Mouse (Mus musculus) embryo, embryonic 9.5 days (tissue): ENCODE measurements at regions not wholly inside any gene's neighbourhood (a gene's known extent, or its start where the extent isn't known, plus 50 kb on each side); places are given as distances from the start of the nearest gene placed in this dataset.
A peak's percentile ranks its signal among the peaks of the same experiment; 100 is the strongest.

ENCODE experiments used
- DNase-seq: peaks from one replicate; pipeline ENCODE4 v3.0.0-alpha.2; 2017; ENCODE audit errors: extremely low spot score

- DNase-seq = no peak
Observed at GRCm38 (mm10) chr16:76591956-76592768, 218.5 kb upstream of the Nrip1 start.

- no peak for DNase-seq
Observed at GRCm38 (mm10) chr16:76589791-76590190, 216.2 kb upstream of the Nrip1 start.

- DNase-seq = no peak
Observed at GRCm38 (mm10) chr16:76577206-76577605, 203.6 kb upstream of the Nrip1 start.

GRCm38 (mm10) chr16:76575281-76575680 lies 201.7 kb upstream of the Nrip1 start:
- DNase-seq = no peak

DNA sequence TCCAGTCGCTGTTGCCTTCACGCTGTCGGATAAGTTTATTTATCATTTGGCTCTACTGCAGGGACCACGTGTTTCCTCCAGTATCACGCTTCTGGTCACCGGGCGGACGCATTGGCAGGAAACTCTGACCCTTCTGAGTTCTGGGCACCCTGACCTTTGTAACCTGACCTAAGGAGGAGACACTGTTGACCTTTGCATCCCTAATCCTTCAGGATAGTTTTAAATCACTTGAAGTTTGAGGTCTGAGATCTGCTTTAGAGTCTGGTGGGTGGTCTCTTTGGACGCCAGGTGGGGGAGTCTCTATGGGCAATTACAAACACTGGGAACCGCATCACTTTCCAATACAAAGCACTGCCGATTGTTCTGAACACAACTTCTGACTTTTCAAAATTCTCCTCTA lies 192.6 kb upstream of the Nrip1 start:
- peak; percentile 71 for DNase-seq

DNA sequence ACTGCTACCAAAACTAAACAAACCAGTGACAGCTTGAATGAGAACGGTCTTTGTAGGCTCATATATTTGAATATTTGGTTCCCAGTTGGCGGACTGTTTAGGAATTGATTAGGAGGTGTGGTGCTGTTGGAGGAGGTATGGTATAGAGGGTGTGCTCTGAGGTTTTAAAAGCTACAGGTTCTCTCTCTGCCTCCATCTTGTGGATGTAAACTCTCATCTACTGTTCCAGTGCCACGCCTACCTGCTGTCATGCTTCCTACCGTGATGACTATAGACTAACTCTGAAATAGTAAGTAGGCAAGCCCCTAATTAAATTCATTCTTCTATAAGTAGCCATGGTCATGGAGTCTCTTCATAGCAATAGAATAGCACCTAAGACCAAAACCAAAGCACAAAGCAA lies 181.2 kb upstream of the Nrip1 start:
- DNase-seq = no peak

- DNase-seq = no peak
Observed at GRCm38 (mm10) chr16:76549628-76550027, 176.0 kb upstream of the Nrip1 start.

DNA sequence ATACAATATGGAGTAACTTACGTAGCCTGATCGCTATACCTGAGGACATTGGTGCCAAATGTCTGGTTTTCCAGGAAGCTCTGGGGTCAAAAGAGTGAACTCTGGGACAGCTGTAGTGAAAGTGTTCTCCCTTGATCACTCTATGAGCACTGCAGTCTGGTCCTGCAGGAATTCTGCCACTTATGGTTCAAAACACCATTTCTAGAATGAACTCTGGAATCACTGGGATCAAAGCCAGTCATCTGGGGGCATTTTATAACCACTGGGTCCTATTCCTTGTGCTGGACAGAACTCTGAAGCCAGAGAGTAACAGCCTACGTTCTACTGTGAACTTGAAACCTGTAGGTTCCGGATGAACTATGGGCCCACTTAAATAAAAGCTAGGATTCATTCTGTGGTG lies 173.5 kb upstream of the Nrip1 start:
- no peak for DNase-seq

DNA sequence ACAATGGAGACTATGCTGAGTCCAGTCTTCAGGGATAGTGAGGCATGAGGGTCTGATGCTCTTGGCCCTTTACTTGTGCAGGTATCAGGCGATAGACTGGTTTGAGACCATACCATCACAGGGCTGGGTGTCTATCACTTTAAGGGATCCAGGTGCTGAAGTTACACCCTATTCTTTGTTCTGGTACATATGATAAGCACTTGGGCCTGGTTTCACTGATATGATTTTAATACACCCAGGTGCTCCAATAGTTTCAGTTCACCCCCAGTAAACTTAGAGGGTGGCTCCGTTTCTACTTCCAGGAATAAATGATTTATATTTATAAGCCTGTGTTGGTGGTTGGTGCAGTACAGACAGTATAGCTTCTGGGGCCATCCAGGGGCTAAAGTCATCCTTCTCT lies 173.0 kb upstream of the Nrip1 start:
- DNase-seq = no peak

DNA sequence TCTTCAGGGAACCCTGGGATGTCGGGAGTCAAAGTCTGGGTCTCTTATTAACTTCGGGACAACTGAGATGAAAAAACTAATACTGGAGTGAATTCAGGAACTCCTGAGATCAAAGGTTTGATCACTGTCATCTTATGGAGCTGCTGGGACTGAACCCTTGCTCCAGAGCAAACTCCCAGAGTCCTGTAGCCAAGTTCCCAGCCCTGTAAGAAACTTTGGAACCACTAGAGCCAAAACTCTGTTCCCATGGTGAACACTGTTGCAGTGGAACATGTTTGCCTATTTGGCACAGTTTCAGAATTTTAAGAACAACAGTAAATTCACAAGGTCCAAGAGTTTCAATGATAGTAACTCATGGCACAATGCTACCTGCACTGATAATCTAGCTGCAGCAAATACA lies 172.3 kb upstream of the Nrip1 start:
- DNase-seq = no peak

- no peak for DNase-seq
Observed at GRCm38 (mm10) chr16:76544972-76545371, 171.3 kb upstream of the Nrip1 start.

DNA sequence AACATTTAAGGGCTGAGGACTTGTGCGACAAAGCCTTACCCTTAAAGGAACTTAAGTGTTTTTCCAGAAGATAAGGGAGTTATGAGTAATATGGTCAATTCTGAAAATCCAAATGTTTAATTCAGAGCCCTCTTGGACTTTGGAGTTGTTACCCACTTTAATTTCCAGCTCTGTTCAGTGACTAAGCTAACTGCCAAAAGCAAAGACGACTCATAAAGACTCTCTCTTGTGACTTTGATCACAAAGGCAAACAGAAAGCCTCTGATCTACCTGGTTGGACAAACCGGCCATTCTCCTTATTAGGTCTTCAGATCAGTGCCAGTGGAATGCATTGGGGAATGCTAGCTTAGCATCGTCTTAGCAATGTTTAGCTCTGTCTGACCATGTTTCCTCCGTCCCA lies 167.3 kb upstream of the Nrip1 start:
- DNase-seq = no peak

GRCm38 (mm10) chr16:76540328-76540923 lies 166.8 kb upstream of the Nrip1 start:
- no peak for DNase-seq

DNA sequence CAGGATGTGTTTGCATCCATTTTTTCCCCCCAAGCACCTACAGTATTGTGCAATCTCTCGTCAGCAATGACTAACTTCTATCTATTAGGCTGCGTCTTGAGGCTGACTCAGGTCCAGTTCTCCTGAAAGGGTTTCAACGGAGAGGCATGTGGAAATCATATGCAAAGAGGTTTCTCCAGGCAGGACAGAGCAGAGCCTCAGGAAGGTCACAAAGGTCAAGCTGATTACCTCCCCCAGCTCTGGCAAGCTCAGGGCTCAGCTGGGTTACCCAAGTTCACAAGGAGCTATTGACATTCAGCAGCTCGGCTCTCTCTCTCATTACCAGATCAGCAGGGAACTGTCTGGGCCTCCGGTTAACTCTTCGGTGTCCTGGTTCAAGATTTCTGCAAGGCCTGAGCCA lies 166.0 kb upstream of the Nrip1 start:
- DNase-seq = peak; percentile 80

DNA sequence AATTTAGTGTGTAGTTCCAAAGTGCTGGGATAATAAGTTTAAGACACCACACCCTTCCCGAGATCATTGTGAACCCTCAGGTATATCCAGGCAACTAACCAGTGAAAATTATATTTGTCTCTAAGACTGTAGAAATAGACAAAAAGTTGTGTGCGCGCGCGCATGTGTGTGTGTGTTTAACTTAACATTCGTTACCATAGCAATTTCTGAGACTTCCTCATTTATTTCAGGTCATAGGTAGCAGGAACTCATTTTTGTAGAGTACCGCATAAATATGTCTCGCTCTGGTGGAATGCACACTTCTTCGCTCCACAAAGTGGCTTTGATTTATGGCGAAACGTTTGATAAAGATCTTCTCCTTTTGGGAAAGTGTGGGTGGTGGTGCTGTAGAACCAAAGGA lies 164.2 kb upstream of the Nrip1 start:
- no peak for DNase-seq

- no peak for DNase-seq
Observed at GRCm38 (mm10) chr16:76532928-76533217, 159.2 kb upstream of the Nrip1 start.

GRCm38 (mm10) chr16:76532142-76532927 lies 158.7 kb upstream of the Nrip1 start:
- DNase-seq = peak; percentile 41

DNA sequence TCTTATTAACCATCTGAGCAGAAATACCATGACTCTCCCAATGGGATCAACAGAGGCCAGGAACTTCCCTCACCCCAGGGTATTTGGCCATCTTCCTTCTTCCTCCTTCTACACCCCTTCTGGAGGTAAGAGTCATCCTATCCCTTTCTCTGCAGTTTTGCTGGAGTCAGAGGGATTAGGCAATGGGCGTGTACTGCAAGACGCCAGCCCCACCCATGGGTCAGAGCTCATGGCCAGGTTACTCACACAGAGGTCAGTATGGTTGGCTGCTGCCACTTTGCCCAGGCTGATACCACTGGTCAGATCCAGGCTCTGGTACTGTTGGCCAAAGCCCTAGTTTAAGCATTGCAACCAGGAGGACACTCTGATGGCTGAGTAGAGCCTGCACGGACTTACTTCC lies 157.3 kb upstream of the Nrip1 start:
- no peak for DNase-seq

- DNase-seq = no peak
Observed at GRCm38 (mm10) chr16:76529613-76530012, 156.0 kb upstream of the Nrip1 start.

DNA sequence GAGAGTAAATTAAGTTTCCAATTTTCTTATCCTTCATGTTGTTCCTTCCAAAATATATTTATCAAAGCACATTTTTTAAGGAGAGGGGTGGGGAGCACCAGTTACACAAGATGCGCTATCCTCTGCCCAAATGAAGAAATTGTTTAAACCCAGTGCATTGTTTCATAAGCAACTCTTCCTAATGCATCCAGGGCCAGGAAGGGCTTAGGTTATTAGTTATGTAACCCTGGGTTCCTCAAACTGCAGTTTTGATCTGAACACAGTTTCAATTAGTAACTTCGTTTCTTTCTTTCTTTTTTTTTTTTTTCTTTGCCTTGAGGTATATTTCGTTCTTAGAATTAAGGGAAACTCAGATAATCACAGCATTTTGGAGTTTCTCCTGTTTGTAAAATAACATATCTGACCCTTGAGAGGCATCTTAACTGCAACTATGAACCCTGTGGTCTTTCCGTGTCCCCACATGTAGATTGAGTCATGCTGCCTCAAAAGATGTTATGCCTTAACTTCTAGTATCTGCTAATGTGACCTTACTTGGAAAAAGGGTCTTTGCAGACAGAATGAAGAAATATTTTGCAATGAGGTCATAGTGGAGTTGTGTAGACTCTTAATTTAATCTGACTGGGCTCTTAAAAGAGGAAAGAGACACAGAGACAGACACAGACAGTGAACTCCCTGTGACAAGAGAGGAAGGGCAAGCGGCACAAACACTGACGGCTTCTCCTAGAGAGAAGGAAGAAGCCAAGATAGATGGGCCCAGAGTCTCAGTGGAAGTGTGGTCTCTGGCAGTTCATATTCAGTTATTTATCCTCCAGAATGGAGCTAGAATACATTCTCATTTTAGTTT lies 153.7 kb upstream of the Nrip1 start:
- no peak for DNase-seq

GRCm38 (mm10) chr16:76525563-76525962 lies 151.9 kb upstream of the Nrip1 start:
- no peak for DNase-seq

- no peak for DNase-seq
Observed at GRCm38 (mm10) chr16:76524921-76525320, 151.3 kb upstream of the Nrip1 start.
